Mouse (Mus musculus) embryonic facial prominence, embryonic 11.5 days (tissue): ENCODE data around the gene Frat1. TPM values are rescaled to one million over a fixed set of nuclear protein-coding genes. Genes with fewer than 3 reads are reported as not detected.

Experiments used
- ATAC-seq: fragments of 200-750 bp; cut with Nextera tagmentation; replicated peaks from 2 replicates; pipeline ENCODE4 v1.8.0; 2017; ENCODE audit warnings: low read depth; ENCODE audit not compliant: insufficient number of reproducible peaks, low FRiP score, low TSS enrichment
- DNase-seq: peaks from one replicate; pipeline ENCODE4 v3.0.0-alpha.2; 2015; ENCODE audit warnings: low spot score
- H3K27ac ChIP-seq: fragments of 300-500 bp; sonication (generic); replicated peaks from 2 replicates; pipeline ENCODE4 v1.5.1; 2014; ENCODE audit warnings: mild to moderate bottlenecking, low read depth, low read length, control low read depth
- H3K27me3 ChIP-seq: fragments of 300-500 bp; sonication (generic); 2 replicates; pipeline ENCODE4 v1.6.1; 2014; ENCODE audit warnings: mild to moderate bottlenecking, low read length, moderate library complexity, mixed read lengths; ENCODE audit not compliant: control insufficient read depth, insufficient read depth
- H3K36me3 ChIP-seq: fragments of 300-500 bp; sonication (generic); replicated peaks from 2 replicates; pipeline ENCODE4 v1.6.1; 2014; ENCODE audit warnings: low read depth, mild to moderate bottlenecking, low read length, moderate library complexity, mixed read lengths; ENCODE audit not compliant: control insufficient read depth, insufficient read depth
- H3K4me1 ChIP-seq: fragments of 300-500 bp; sonication (generic); 2 replicates; pipeline ENCODE4 v1.6.1; 2014; ENCODE audit warnings: low read length, mixed read lengths; ENCODE audit not compliant: control insufficient read depth, insufficient read depth
- H3K4me2 ChIP-seq: fragments of 300-500 bp; sonication (generic); 2 replicates; pipeline ENCODE4 v1.6.1; 2014; ENCODE audit warnings: low read depth, mild to moderate bottlenecking, control low read depth, low read length, moderate library complexity
- H3K4me3 ChIP-seq: fragments of 300-500 bp; sonication (generic); 2 replicates; pipeline ENCODE4 v1.5.1; 2014; ENCODE audit warnings: low read depth, low read length, control low read depth
- H3K9ac ChIP-seq: fragments of 300-500 bp; sonication (generic); replicated peaks from 2 replicates; pipeline ENCODE4 v1.6.1; 2014; ENCODE audit warnings: mild to moderate bottlenecking, control low read depth, low read length
- H3K9me3 ChIP-seq: fragments of 300-500 bp; sonication (generic); replicated peaks from 2 replicates; pipeline ENCODE4 v1.6.1; 2016; ENCODE audit warnings: mild to moderate bottlenecking, low read length, inconsistent platforms, mixed read lengths; ENCODE audit not compliant: control insufficient read depth
- WGBS: fragments of 180-500 bp; shearing (Covaris S2); extraction: QIAGEN DNeasy Blood & Tissue Kit; methylation state at CpG from one replicate; pipeline ENCODE4 v1.1.7; 2014; 5-methylcytosine and 5-hydroxymethylcytosine counted together
- polyA plus RNA-seq: library from polyadenylated mRNA; unstranded; fragments of >200 nt; fragmentation: Nextera tagmentation; extraction: Ambion mirVana; gene quantifications from 2 replicates; pipeline ENCODE4 v1.2.1, GENCODE M21; 2014

The Frat1 gene
- polyA plus RNA-seq: 7.9 and 8.7 TPM in 2 replicates

DNA sequence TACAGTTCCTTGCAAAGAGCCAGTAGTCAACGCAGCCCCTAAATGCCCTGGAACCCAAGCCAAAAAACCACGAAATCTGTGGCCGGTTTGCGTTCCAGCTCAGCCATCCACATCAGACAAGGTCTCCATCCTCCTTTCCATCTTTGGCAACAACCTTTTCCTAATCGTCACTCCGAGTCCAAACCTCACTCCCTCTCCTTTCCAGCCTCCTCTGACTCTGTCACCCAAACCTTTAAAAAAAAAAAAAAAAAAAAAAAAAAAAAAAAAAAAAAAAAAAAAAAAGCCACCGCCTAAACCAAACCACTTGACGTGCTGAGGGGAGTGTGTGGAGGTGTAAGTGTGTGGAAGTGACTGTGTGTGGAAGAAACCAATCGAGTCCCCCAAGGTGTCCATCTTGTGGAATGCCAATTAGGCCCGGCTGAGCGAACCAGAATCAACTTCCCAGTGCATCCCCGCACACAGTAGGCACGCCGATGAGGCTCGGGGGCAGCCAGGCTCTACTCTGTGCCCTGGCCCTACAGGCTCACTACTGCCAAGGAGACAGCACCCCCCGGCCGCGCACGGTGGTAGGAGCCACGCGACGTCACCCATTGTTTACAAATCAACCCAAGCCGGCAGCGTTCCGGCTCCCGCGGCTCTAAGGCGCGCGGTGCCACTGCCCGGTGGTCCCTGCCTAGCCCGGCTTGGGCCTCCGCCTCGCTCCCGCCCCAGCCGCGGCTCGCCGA, at the start of gene Frat1:
Frat1 (plus strand) TSS at position 590 of the 725 bp plus-strand sequence.
- under 1% methylated on average over 39 of the region's 39 CpGs for WGBS
- Histone ChIP-seq H3K4me3 (peak within 1 kb of the TSS; percentile 77), H3K9me3 (no peaks in the 10 kb centered on the region), H3K4me2 (peak within 1 kb of the TSS; percentile 98), H3K36me3 (no peaks in the 10 kb centered on the region), H3K27ac (peak within 1 kb of the TSS; percentile 67; the same call in 1 of the 2 replicates), H3K27me3 (0 out of 2 replicates have a peak, but pooled peaks cover 2% of the 10 kb centered on the region), H3K4me1 (peaks cover 7% of the 10 kb centered on the region), H3K9ac (peak within 1 kb of the TSS; percentile 79)
- peak; percentile 83 for DNase-seq
- ATAC-seq: peak; percentile 92

- ATAC-seq: no peak
Observed at GRCm38 (mm10) chr19:41786896-41787295, 42.9 kb upstream of the Frat1 start.

GRCm38 (mm10) chr19:41789110-41789961, 40.4 kb upstream of the Frat1 start:
- H3K4me1 ChIP-seq: no peaks in the 10 kb centered on the region
- peaks cover 3% of the 10 kb centered on the region; the same call in 1 of the 2 replicates for H3K36me3 ChIP-seq
- H3K4me2 ChIP-seq: no peak overlapping the region
- H3K27me3 ChIP-seq: no peaks in the 10 kb centered on the region
- no peaks in the 10 kb centered on the region for H3K9me3 ChIP-seq
- DNase-seq: no peak
- no peak overlapping the region for H3K9ac ChIP-seq
- no peak for ATAC-seq
- H3K4me3 ChIP-seq: no peak overlapping the region
- 65% methylated on average over 10 of the region's 10 CpGs for WGBS
- H3K27ac ChIP-seq: no peak overlapping the region

More at GRCm38 (mm10) chr19:41786896-41787295, 42.9 kb upstream of the Frat1 start:
- Histone ChIP-seq H3K4me2 (no peak overlapping the region), H3K27me3 (no peaks in the 10 kb centered on the region), H3K4me3 (no peak overlapping the region), H3K4me1 (no peaks in the 10 kb centered on the region), H3K27ac (no peak overlapping the region), H3K9me3 (no peaks in the 10 kb centered on the region), H3K36me3 (peaks cover 3% of the 10 kb centered on the region; the same call in 1 of the 2 replicates), H3K9ac (no peak overlapping the region)
- WGBS: 100% methylated on average over 1 of the region's 1 CpGs
- DNase-seq: no peak

GRCm38 (mm10) chr19:41791384-41791783, 38.4 kb upstream of the Frat1 start:
- no peaks in the 10 kb centered on the region for H3K27me3 ChIP-seq
- DNase-seq (no peak), ATAC-seq (no peak)
- no peaks in the 10 kb centered on the region for H3K36me3 ChIP-seq
- no peak overlapping the region for H3K4me3 ChIP-seq
- no peak overlapping the region for H3K9ac ChIP-seq
- H3K9me3 ChIP-seq: no peaks in the 10 kb centered on the region
- H3K27ac ChIP-seq: no peak overlapping the region
- 84% methylated on average over 2 of the region's 2 CpGs for WGBS
- no peaks in the 10 kb centered on the region for H3K4me1 ChIP-seq
- no peak overlapping the region for H3K4me2 ChIP-seq

DNA sequence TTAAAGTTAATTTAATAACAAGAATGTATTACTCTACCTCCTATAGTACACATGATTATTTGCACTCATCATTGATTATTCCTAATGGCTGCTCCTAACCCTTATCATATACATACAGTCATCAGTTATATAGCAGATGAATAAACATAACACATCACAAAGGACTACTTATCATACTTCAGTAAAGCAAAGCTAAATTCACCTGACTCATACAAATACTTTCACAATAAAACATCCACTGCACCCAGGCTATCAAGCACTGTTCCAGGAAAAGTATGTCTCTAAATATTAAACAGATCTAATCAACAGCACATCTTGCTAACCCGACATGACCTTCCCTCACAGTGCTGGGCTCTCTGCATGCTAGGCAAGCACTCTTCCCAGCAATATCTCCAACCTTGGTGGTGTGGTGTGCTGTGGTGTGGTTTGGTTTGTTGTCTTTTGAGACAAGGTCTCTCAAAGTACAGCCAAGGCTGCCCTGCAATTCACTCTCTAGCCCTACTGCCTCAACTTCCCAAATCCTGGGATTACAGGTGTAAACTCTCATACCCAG, 36.8 kb upstream of the Frat1 start:
- 68% methylated on average over 1 of the region's 1 CpGs for WGBS
- Histone ChIP-seq H3K27ac (no peak overlapping the region), H3K27me3 (no peaks in the 10 kb centered on the region), H3K4me3 (no peak overlapping the region), H3K36me3 (no peaks in the 10 kb centered on the region), H3K9me3 (no peaks in the 10 kb centered on the region), H3K9ac (no peak overlapping the region), H3K4me1 (no peaks in the 10 kb centered on the region), H3K4me2 (no peak overlapping the region)
- no peak for ATAC-seq
- DNase-seq: no peak

GRCm38 (mm10) chr19:41794017-41794416, 35.8 kb upstream of the Frat1 start:
- no peak for ATAC-seq
- no peaks in the 10 kb centered on the region for H3K9me3 ChIP-seq
- H3K27ac ChIP-seq: no peak overlapping the region
- H3K36me3 ChIP-seq: no peaks in the 10 kb centered on the region
- H3K4me2 ChIP-seq: no peak overlapping the region
- DNase-seq: no peak
- H3K4me1 ChIP-seq: no peaks in the 10 kb centered on the region
- H3K9ac ChIP-seq: no peak overlapping the region
- no peak overlapping the region for H3K4me3 ChIP-seq
- H3K27me3 ChIP-seq: no peaks in the 10 kb centered on the region

- Histone ChIP-seq H3K4me2 (no peak overlapping the region), H3K27me3 (no peaks in the 10 kb centered on the region), H3K36me3 (no peaks in the 10 kb centered on the region), H3K9me3 (no peaks in the 10 kb centered on the region), H3K27ac (no peak overlapping the region), H3K9ac (no peak overlapping the region), H3K4me3 (no peak overlapping the region), H3K4me1 (no peaks in the 10 kb centered on the region)
- 77% methylated on average over 6 of the region's 6 CpGs for WGBS
- DNase-seq: no peak
- ATAC-seq: no peak
Observed at GRCm38 (mm10) chr19:41794901-41795300, 34.9 kb upstream of the Frat1 start.
